Mouse (Mus musculus) right cerebral cortex, adult 2 months (tissue): Measurements from ENCODE around the gene Dcun1d2.

ENCODE experiments used
- DNase-seq, 2 experiments: peaks; one replicate each; pipeline ENCODE4 v3.0.0; 2021 to 2022; ENCODE audit warnings: low spot score in 2 of 2

The Dcun1d2 gene

GRCm38 (mm10) chr8:13206290-13206689 is 81.6 kb downstream of the Dcun1d2 start:
- DNase-seq, result no peak
